Mouse (Mus musculus): ENCODE data around the gene Ifitm6. TPM values are rescaled to one million over a fixed set of nuclear protein-coding genes. Genes with fewer than 3 reads are reported as not detected.

The Ifitm6 gene
- total and polyA plus RNA-seq, 3 experiments = not detected

DNA sequence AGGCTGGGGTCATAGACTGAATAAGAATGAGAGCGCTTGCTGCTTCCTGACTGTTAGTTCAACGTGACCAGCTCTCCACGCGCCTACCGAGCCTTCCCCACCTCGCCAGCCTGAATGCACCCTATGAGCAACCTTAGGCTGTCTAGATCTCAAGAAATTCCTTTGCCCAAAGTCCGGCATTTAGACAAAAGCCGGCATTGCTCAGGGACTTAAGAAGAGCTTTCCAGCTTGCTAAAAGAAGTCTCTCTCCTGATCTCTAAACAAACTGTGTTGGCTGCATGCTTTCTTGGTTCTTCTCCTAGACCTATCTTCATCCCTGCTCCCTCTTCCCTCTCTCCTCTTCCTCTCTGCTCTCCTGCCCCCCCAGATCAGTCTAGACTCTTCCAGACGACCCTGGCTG is 42.8 kb downstream of the Ifitm6 start:
- no peak overlapping the region for H3K4me2 ChIP-seq (ENCODE audit: insufficient read depth, low read depth, poor library complexity, severe bottlenecking)
- no peaks in the 10 kb centered on the region for H3K27me3 ChIP-seq (replicated peaks)
- H3K9ac ChIP-seq (ENCODE audit: insufficient read depth, low read depth) = no peak overlapping the region
- H3K4me3 ChIP-seq (replicated peaks in 1 of 3; ENCODE audit: low read depth in 2 of 3, low read length in 2 of 3, poor library complexity in 1 of 3) = no peak overlapping the region
- in situ Hi-C loops (cut with MboI; ENCODE audit: low pct_ligation_motif_present, low pct_unique_long_range_greater_than_20kb, low sequenced_read_pairs) (loop anchor here (25.0 kb wide), 1 partner anchor 387 kb away; no protein-coding TSS in a partner anchor), dilution Hi-C loops (cut with MboI; ENCODE audit: extremely low pct_ligation_motif_present, extremely low pct_unique_long_range_greater_than_20kb, low sequenced_read_pairs) (no loop called here)
- no peaks in the 10 kb centered on the region for H3K36me3 ChIP-seq (replicated peaks in 1 of 2; ENCODE audit: control insufficient read depth in 1 of 2, insufficient read depth in 1 of 2, low read length in 1 of 2)
- H3K4me1 ChIP-seq (ENCODE audit: control insufficient read depth in 1 of 2, insufficient read depth in 2 of 2) = peaks cover 10 to 55% of the 10 kb centered on the region in 2 experiments
- DNase-seq (ENCODE audit: extremely low read depth) = no peak
- H3K79me2 ChIP-seq (replicated peaks; ENCODE audit: control insufficient read depth, extremely low read depth, insufficient read depth, poor library complexity, severe bottlenecking) = no peaks in the 10 kb centered on the region
- no peak overlapping the region; the same call in 1 of the 2 replicates for H3K27ac ChIP-seq (ENCODE audit: insufficient read depth, low read depth)
- H3K9me3 ChIP-seq (replicated peaks; ENCODE audit: low read length) = no peaks in the 10 kb centered on the region
- no peak for TF ChIP-seq ZC3H11A (IDR thresholded peaks at IDR 0.05; ENCODE audit: low read depth, low read length)
- TF ChIP-seq ETS1 (conservative IDR thresholded peaks at IDR 0.05; ENCODE audit: low read depth, low read length) = no peak
- no peak for TF ChIP-seq TBP (conservative IDR thresholded peaks at IDR 0.05; ENCODE audit: low read depth, low read length)
- TF ChIP-seq JUN (IDR thresholded peaks at IDR 0.05; ENCODE audit: insufficient read depth, low read depth, low read length) = no peak
- no peak for TF ChIP-seq SMC3 (IDR thresholded peaks at IDR 0.05; ENCODE audit: low read depth, low read length)
- no peak for TF ChIP-seq USF2 (conservative IDR thresholded peaks at IDR 0.05; ENCODE audit: low read depth, low read length)
- TF ChIP-seq UBTF (IDR thresholded peaks at IDR 0.05; ENCODE audit: low read depth, low read length) = no peak
- TF ChIP-seq ZKSCAN1 (IDR thresholded peaks at IDR 0.05; ENCODE audit: borderline replicate concordance, low read depth, low read length) = no peak
- TF ChIP-seq HCFC1 (IDR thresholded peaks at IDR 0.05; ENCODE audit: low read depth, low read length) = no peak
- TF ChIP-seq SIN3A (IDR thresholded peaks at IDR 0.05; ENCODE audit: low read length) = no peak

DNA sequence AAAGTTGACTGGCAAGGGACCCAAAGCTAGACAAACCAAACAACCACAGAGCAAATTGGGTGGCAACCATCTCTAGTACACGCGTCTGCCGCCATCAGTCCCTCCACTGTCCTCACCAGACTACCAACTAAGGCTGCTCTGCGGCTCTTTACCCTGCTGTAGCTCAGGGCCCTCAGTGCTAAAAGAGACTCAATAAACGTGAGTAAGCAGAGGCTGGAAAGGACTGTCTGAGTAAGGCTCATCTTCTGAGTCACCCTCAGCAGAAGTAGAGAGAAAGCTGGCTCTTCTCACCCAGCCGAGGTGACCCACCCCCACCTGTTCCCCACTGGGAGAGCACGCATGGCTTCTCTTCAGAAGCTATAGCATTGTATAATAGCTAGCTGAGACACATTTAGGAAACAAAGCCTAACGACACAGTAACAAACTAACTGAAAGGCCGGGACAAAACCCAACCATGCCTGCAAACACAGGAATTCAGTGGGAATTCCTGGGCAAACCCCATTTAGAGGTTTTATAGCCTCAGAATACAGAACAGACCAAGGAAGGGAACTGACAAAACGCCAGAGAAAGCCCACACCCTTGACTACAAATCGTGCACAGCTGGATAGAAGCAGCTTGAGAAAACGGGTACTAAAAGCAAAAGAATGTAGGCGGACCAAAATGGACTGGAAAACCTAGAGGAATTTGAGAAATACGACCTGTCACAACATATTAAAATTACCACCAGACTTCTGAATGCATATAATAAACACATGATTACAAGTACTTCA is 44.1 kb downstream of the Ifitm6 start:
- Histone ChIP-seq H3K4me2 (ENCODE audit: insufficient read depth, low read depth, poor library complexity, severe bottlenecking) (peak overlapping the region; percentile 42; the same call in 1 of the 2 replicates), H3K79me2 (replicated peaks; ENCODE audit: control insufficient read depth, extremely low read depth, insufficient read depth, poor library complexity, severe bottlenecking) (no peaks in the 10 kb centered on the region), H3K9me3 (replicated peaks; ENCODE audit: low read length) (no peaks in the 10 kb centered on the region), H3K27me3 (replicated peaks) (no peaks in the 10 kb centered on the region), H3K4me3 (replicated peaks in 1 of 3; ENCODE audit: low read depth in 2 of 3, low read length in 2 of 3, poor library complexity in 1 of 3) (no peak overlapping the region), H3K36me3 (replicated peaks in 1 of 2; ENCODE audit: control insufficient read depth in 1 of 2, insufficient read depth in 1 of 2, low read length in 1 of 2) (no peaks in the 10 kb centered on the region), H3K4me1 (ENCODE audit: control insufficient read depth in 1 of 2, insufficient read depth in 2 of 2) (peaks cover 13 to 63% of the 10 kb centered on the region in 2 experiments), H3K27ac (ENCODE audit: insufficient read depth, low read depth) (peak overlapping the region; percentile 56), H3K9ac (ENCODE audit: insufficient read depth, low read depth) (0 out of 2 replicates have a peak overlapping the region, but pooled peaks have one; percentile 18)
- in situ Hi-C loops (cut with MboI; ENCODE audit: low pct_ligation_motif_present, low pct_unique_long_range_greater_than_20kb, low sequenced_read_pairs) (no loop called here), dilution Hi-C loops (cut with MboI; ENCODE audit: extremely low pct_ligation_motif_present, extremely low pct_unique_long_range_greater_than_20kb, low sequenced_read_pairs) (no loop called here)
- DNase-seq (ENCODE audit: extremely low read depth) = peak; percentile 68
- TF ChIP-seq MAFK (IDR thresholded peaks at IDR 0.05; ENCODE audit: insufficient replicate concordance, low read length) = no peak
- peak; percentile 65; the same call in 1 of the 2 replicates for TF ChIP-seq EP300 (IDR thresholded peaks at IDR 0.05; ENCODE audit: low read length)
- no peak for TF ChIP-seq USF1 (IDR thresholded peaks at IDR 0.05; ENCODE audit: low read depth, low read length)
- peak; percentile 29; the same call in 1 of the 2 replicates for TF ChIP-seq POLR2A (IDR thresholded peaks at IDR 0.05; ENCODE audit: low read depth, low read length)
- TF ChIP-seq JUND (conservative IDR thresholded peaks at IDR 0.05; ENCODE audit: low read depth, low read length) = 0 out of 2 replicates have a peak, but pooled peaks have one; percentile 13
- TF ChIP-seq ZC3H11A (IDR thresholded peaks at IDR 0.05; ENCODE audit: low read depth, low read length) = no peak
- TF ChIP-seq PAX5 (IDR thresholded peaks at IDR 0.05; ENCODE audit: low read length) = no peak
- no peak for TF ChIP-seq GABPA (IDR thresholded peaks at IDR 0.05; ENCODE audit: insufficient replicate concordance, low read depth, low read length)
- no peak; the same call in none of the 2 replicates for TF ChIP-seq RAD21 (IDR thresholded peaks at IDR 0.05; ENCODE audit: low read depth, low read length)
- TF ChIP-seq E2F4 (IDR thresholded peaks at IDR 0.05; ENCODE audit: insufficient replicate concordance, low read depth, low read length) = no peak
- TF ChIP-seq NELFE (IDR thresholded peaks at IDR 0.05; ENCODE audit: low read depth, low read length) = no peak
- no peak for TF ChIP-seq SIN3A (IDR thresholded peaks at IDR 0.05; ENCODE audit: low read length)
- no peak; the same call in 1 of the 2 replicates for TF ChIP-seq MYC (IDR thresholded peaks at IDR 0.05; ENCODE audit: low read depth, low read length)
- no peak for TF ChIP-seq MXI1 (IDR thresholded peaks at IDR 0.05; ENCODE audit: low read depth, low read length)
- TF ChIP-seq HCFC1 (IDR thresholded peaks at IDR 0.05; ENCODE audit: low read depth, low read length) = no peak
- TF ChIP-seq UBTF (IDR thresholded peaks at IDR 0.05; ENCODE audit: low read depth, low read length) = no peak
- no peak for TF ChIP-seq ZKSCAN1 (IDR thresholded peaks at IDR 0.05; ENCODE audit: borderline replicate concordance, low read depth, low read length)
- no peak for TF ChIP-seq NRF1 (IDR thresholded peaks at IDR 0.05; ENCODE audit: low read depth, low read length)
- TF ChIP-seq BHLHE40 (IDR thresholded peaks at IDR 0.05; ENCODE audit: low read depth, low read length) = peak; percentile 95
- TF ChIP-seq MAZ (IDR thresholded peaks at IDR 0.05; ENCODE audit: low read depth, low read length) = no peak; the same call in 1 of the 2 replicates
- TF ChIP-seq KAT2A (IDR thresholded peaks at IDR 0.05; ENCODE audit: insufficient replicate concordance, low read length) = no peak
- TF ChIP-seq ELF1 (IDR thresholded peaks at IDR 0.05; ENCODE audit: low read depth, low read length) = no peak
- 0 out of 2 replicates have a peak, but pooled peaks have one; percentile 2 for TF ChIP-seq SMC3 (IDR thresholded peaks at IDR 0.05; ENCODE audit: low read depth, low read length)
- peak; percentile 77 for TF ChIP-seq IRF4 (IDR thresholded peaks at IDR 0.05; ENCODE audit: low read depth, low read length)
- TF ChIP-seq USF2 (conservative IDR thresholded peaks at IDR 0.05; ENCODE audit: low read depth, low read length) = no peak
- TF ChIP-seq MAX (IDR thresholded peaks at IDR 0.05; ENCODE audit: low read length) = 0 out of 2 replicates have a peak, but pooled peaks have one; percentile 37
